Mouse (Mus musculus) stomach, postnatal 0 days (tissue): ENCODE measurements at regions not wholly inside any gene's neighbourhood (a gene's known extent, or its start where the extent isn't known, plus 50 kb on each side); places are given as distances from the start of the nearest gene placed in this dataset.
A peak's percentile ranks its signal among the peaks of the same experiment; 100 is the strongest.

Experiments
- ATAC-seq: fragments of 200-750 bp; cut with Nextera tagmentation; 2 replicates; pipeline ENCODE4 v1.8.0; 2017; ENCODE audit not compliant: low FRiP score, low TSS enrichment
- DNase-seq: peaks from one replicate; pipeline ENCODE4 v3.0.0-alpha.2; 2016; ENCODE audit warnings: low spot score
- H3K27ac ChIP-seq: fragments of 300-500 bp; sonication (generic); replicated peaks from 2 replicates; pipeline ENCODE4 v1.5.1; 2014; ENCODE audit warnings: mild to moderate bottlenecking, control low read depth
- H3K27me3 ChIP-seq: fragments of 300-500 bp; sonication (generic); 2 replicates; pipeline ENCODE4 v1.6.1; 2014; ENCODE audit warnings: low read length; ENCODE audit not compliant: control insufficient read depth, insufficient read depth
- H3K36me3 ChIP-seq: fragments of 300-500 bp; sonication (generic); 2 replicates; pipeline ENCODE4 v1.6.1; 2014; ENCODE audit warnings: low read length, mixed read lengths; ENCODE audit not compliant: control insufficient read depth, insufficient read depth
- H3K4me1 ChIP-seq: fragments of 300-500 bp; sonication (generic); replicated peaks from 2 replicates; pipeline ENCODE4 v1.6.1; 2014; ENCODE audit warnings: antibody characterized with exemption; ENCODE audit not compliant: control insufficient read depth, insufficient read depth
- H3K4me2 ChIP-seq: fragments of 300-500 bp; sonication (generic); replicated peaks from 2 replicates; pipeline ENCODE4 v1.6.1; 2014; ENCODE audit warnings: low read depth, mild to moderate bottlenecking, control low read depth, moderate library complexity
- H3K4me3 ChIP-seq: fragments of 300-500 bp; sonication (generic); 2 replicates; pipeline ENCODE4 v1.5.1; 2014; ENCODE audit warnings: low read depth, low read length, control low read depth
- H3K9ac ChIP-seq: fragments of 300-500 bp; sonication (generic); 2 replicates; pipeline ENCODE4 v1.6.1; 2014; ENCODE audit warnings: mild to moderate bottlenecking, low read length, control low read depth, mixed read lengths
- H3K9me3 ChIP-seq: fragments of 300-500 bp; sonication (generic); 2 replicates; pipeline ENCODE4 v1.6.1; 2016; ENCODE audit warnings: low read length; ENCODE audit not compliant: control insufficient read depth
- CTCF ChIP-seq: IDR thresholded peaks from 2 replicates; pipeline ENCODE4 v1.5.1; 2016; ENCODE audit warnings: antibody characterized with exemption, low read depth, mild to moderate bottlenecking, moderate library complexity
- EP300 ChIP-seq: optimal IDR thresholded peaks from 2 replicates; pipeline ENCODE3; 2016; ENCODE audit warnings: antibody characterized with exemption
- WGBS: fragments of 180-500 bp; shearing (Covaris S2); extraction: QIAGEN DNeasy Blood & Tissue Kit; methylation state at CpG from one replicate; pipeline ENCODE4 v1.1.7; 2014; 5-methylcytosine and 5-hydroxymethylcytosine counted together

DNA sequence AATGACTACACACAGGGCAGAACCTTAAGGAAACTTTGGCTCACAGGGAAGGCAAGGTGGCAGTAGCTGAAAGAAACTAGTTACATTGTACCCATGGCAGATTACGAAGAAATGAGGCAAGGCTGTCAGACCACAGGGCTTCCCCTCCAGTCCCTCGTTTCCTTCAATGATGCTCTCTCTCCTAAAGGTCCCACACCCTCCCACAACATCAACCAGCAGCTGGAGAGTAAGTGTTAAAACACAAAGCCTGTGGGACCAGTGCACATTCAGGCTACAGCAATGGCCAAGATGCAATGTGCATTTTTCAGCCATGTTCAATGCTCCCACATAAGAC, 355.5 kb downstream of the Ankrd50 start:
- DNase-seq (no peak), ATAC-seq (no peak)
- H3K27ac ChIP-seq: peak overlapping the region; percentile 35; the same call in 1 of the 2 replicates
- no peak overlapping the region for H3K4me3 ChIP-seq
- H3K36me3 ChIP-seq: no peaks in the 10 kb centered on the region
- H3K4me2 ChIP-seq: no peak overlapping the region
- no peak overlapping the region for H3K9ac ChIP-seq
- H3K4me1 ChIP-seq: no peaks in the 10 kb centered on the region
- WGBS: 78% methylated on average over 2 of the region's 2 CpGs
- H3K27me3 ChIP-seq: no peaks in the 10 kb centered on the region
- H3K9me3 ChIP-seq: no peaks in the 10 kb centered on the region
- TF ChIP-seq EP300 (no peak), CTCF (no peak)

DNA sequence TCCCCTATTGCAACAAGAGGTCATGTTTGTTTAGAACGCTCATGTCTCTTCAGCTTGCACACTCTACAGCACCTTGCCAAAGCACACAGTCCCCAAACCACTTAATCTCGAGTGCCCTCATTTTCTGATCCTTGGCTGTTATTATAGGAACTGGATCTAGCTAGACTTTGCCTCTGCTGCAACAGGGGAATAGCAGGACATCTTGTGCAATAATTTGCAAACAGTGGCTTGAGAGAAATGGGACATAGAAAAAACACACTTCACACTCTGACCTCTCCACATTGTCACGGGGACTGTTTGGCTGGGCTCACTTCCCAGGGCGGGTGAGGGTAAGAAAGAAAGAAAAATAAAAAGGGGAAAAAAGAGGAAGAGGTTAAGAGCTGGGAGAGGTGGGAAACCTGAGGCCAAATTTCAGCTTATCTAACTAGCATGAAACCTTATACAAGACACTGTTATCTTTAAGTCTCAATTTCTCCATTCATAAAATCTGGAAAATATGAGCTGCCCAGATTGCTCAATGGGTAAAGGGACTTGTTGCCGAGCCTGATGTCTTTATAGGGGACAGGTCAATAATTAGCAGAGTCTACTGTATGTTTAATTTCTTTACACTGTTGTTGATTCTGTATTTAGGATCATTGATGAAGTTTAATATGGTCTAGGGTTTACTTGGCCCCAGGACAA, 356.0 kb downstream of the Ankrd50 start:
- Histone ChIP-seq H3K4me2 (no peak overlapping the region), H3K9me3 (no peaks in the 10 kb centered on the region), H3K9ac (no peak overlapping the region), H3K4me1 (no peaks in the 10 kb centered on the region), H3K36me3 (no peaks in the 10 kb centered on the region), H3K27me3 (no peaks in the 10 kb centered on the region), H3K4me3 (no peak overlapping the region), H3K27ac (no peak overlapping the region)
- ATAC-seq: peak; percentile 87
- TF ChIP-seq EP300: no peak
- TF ChIP-seq CTCF: no peak
- no peak for DNase-seq
- 40% methylated on average over 5 of the region's 5 CpGs for WGBS

DNA sequence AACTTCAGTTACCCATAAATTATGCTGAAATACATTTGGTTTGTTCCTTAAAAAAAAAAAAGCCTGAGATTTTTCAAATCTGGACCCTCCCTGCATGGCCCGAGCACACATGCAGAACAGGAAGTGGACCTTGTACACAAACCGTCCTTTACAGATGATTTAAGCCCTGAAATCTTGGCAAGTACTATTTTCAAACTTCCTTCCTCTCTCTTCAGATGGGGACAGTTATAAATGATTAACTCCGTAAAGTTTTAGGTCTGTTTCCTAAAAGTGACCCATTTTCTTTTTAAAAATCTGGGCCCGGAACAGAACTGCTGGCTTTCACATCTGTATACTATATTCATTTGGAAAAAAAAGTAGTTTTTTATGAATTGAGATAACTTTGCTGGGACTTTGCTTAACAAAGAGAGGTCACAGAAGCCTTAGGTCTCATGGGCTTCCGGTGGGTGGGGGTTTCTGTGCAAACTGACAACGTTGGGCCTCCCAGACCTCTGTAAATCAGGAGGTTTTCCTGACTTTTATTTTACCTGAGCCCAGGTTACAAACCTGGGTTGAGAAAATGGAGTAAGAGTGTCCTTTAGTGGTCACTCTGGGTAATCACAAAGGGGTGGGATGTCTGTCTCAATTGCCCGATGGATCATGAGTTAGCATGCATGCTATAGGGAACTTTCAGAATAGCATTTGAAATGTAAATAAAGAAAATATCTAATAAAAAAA, 368.4 kb downstream of the Ankrd50 start:
- Histone ChIP-seq H3K4me1 (no peaks in the 10 kb centered on the region), H3K36me3 (no peaks in the 10 kb centered on the region), H3K27ac (no peak overlapping the region; the same call in 1 of the 2 replicates), H3K4me3 (no peak overlapping the region), H3K9me3 (no peaks in the 10 kb centered on the region), H3K9ac (no peak overlapping the region), H3K27me3 (no peaks in the 10 kb centered on the region), H3K4me2 (0 out of 2 replicates have a peak overlapping the region, but pooled peaks have one; percentile 5)
- 14% methylated on average over 7 of the region's 7 CpGs for WGBS
- DNase-seq (no peak), ATAC-seq (peak; percentile 71; the same call in 1 of the 2 replicates)
- no peak for TF ChIP-seq EP300
- TF ChIP-seq CTCF: peak; percentile 70

DNA sequence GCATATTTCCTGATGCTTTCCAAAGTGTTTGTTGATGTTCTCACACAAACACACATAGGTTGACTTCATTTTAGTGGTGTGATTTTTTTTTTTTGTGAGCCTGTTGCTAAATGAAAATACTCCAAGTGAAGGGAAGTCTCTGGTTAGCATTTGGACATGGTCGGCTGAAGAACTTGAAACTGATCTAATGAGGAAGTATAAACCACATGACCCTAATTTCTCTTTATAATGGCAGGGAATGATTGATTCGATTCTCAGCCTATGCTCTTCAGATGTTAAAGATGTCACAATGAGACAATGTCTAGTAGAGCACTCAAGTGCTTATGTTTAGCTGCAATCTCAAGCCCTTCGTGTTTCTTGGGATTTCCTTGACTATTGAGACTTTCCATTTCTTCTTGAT, 372.1 kb downstream of the Ankrd50 start:
- Histone ChIP-seq H3K36me3 (no peaks in the 10 kb centered on the region), H3K27ac (no peak overlapping the region), H3K4me1 (no peaks in the 10 kb centered on the region), H3K27me3 (no peaks in the 10 kb centered on the region), H3K4me2 (no peak overlapping the region), H3K4me3 (no peak overlapping the region), H3K9ac (no peak overlapping the region), H3K9me3 (no peaks in the 10 kb centered on the region)
- DNase-seq (no peak), ATAC-seq (no peak)
- 80% methylated on average over 3 of the region's 3 CpGs for WGBS
- TF ChIP-seq CTCF: no peak
- no peak for TF ChIP-seq EP300

DNA sequence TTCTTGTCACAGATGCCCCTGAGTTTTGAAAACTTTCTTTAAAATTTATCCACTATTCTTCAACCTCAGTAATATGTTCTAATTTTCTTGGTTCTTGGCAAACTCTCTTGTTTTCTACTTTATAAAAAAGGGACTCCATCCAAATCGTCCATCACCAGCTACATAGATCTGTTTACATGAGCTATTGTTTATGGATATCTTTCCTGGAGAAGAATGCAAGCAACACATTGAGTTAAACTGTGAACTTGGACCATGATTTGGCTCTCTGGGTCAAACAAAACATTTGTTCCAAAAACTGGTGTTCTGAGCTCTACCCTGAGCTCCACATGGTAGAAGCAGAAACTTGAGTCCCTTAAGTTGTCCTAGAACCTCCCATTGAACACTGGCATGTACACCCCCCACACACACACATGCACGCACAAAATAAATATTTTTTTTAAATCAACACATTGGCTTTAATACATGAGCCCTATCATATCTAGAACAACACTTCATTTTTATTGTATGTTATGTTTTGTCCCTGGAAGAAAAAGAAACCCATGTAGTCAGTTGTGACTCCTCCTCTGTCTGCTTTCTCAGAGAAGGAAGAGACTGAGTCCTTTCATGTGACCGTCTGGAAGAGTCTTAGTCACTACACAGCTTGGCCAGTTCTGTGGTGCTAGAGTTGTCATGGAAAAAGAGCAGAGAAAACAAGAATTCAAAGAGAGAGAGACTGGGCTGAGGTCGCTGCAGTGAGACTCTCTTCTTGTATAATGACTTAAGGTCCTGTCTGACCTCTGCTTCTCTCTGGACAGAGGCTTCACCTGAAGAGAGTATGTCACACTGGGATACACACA, 379.4 kb downstream of the Ankrd50 start:
- Histone ChIP-seq H3K9ac (no peak overlapping the region), H3K27me3 (no peaks in the 10 kb centered on the region), H3K27ac (no peak overlapping the region), H3K4me1 (no peaks in the 10 kb centered on the region), H3K36me3 (no peaks in the 10 kb centered on the region), H3K4me3 (no peak overlapping the region), H3K4me2 (no peak overlapping the region), H3K9me3 (no peaks in the 10 kb centered on the region)
- no peak for ATAC-seq
- DNase-seq: no peak
- 58% methylated on average over 4 of the region's 4 CpGs for WGBS
- no peak for TF ChIP-seq CTCF
- no peak for TF ChIP-seq EP300
